Mouse (Mus musculus) myocyte (in vitro differentiated cells): ENCODE measurements around the gene Crtac1.

Source experiments
- POLR2A ChIP-seq: IDR thresholded peaks from one replicate; pipeline ENCODE4 v1.6.1; 2011; ENCODE audit warnings: low read depth, mild to moderate bottlenecking, control low read depth, moderate library complexity; ENCODE audit not compliant: insufficient read length
- USF1 ChIP-seq: IDR thresholded peaks from one replicate; pipeline ENCODE4 v1.6.1; 2011; ENCODE audit warnings: low read depth, mild to moderate bottlenecking, control low read depth, moderate library complexity

GRCm38 (mm10) chr19:42461851-42462250 lies 30.3 kb upstream of the Crtac1 start:
- TF ChIP-seq USF1: no peak
- no peak for TF ChIP-seq POLR2A
